Mouse (Mus musculus) C2C12 (cell line): ENCODE measurements around the gene Mccc1.

Experiments used
- CTCF ChIP-seq: IDR thresholded peaks from one replicate; pipeline ENCODE4 v1.5.1; 2011; ENCODE audit not compliant: control insufficient read depth, insufficient read depth, insufficient read length
- MAX ChIP-seq: IDR thresholded peaks from one replicate; pipeline ENCODE4 v1.6.1; 2011; ENCODE audit warnings: mild to moderate bottlenecking, control low read depth
- USF1 ChIP-seq: IDR thresholded peaks from one replicate; pipeline ENCODE4 v1.6.1; 2011; ENCODE audit warnings: low read depth, mild to moderate bottlenecking, control low read depth, moderate library complexity

- TF ChIP-seq CTCF: no peak
- no peak for TF ChIP-seq USF1
- TF ChIP-seq MAX: no peak
Observed at GRCm38 (mm10) chr3:36045086-36045485, 44.6 kb upstream of the Mccc1 start.
